Mouse (Mus musculus) testis, adult 2 months (tissue): Measurements from ENCODE around the gene Gm44502.

Experiments used
- CTCF ChIP-seq: fragments of 200-500 bp; IDR thresholded peaks from 2 replicates; pipeline ENCODE4 v1.5.1; 2012; ENCODE audit warnings: low read depth, mild to moderate bottlenecking, inconsistent platforms, low read length, moderate library complexity; ENCODE audit not compliant: control insufficient read depth, insufficient read depth, insufficient replicate concordance
- POLR2A ChIP-seq: fragments of 200-500 bp; IDR thresholded peaks from 2 replicates; pipeline ENCODE4 v1.6.1; 2012; ENCODE audit warnings: low read depth, mild to moderate bottlenecking, inconsistent platforms, low read length, moderate library complexity; ENCODE audit not compliant: control insufficient read depth

DNA sequence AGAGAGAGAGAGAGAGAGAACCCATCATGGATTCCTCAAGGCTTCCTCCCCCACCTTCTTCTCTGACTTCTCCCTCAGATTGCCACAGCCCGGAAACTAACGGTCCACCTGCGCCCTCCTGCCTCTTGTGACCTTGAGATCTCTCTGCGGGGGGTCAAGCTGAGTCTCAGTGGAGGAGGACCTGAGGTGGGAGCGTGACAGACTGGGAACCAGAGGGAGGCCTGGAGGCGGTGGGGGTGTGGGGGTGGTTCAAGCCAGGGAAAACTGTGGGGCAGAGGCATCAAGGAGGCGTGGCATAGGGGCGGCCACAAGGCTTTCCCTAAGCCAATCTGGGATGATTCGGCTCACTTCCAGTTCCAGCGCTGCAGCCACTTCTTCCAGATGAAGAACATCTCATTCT is 30.8 kb upstream of the Gm44502 start:
- TF ChIP-seq POLR2A (no peak), CTCF (no peak)
